Mouse (Mus musculus) liver, embryonic 14.5 days (tissue): ENCODE measurements around the gene Gtpbp10.

Source experiments
- CTCF ChIP-seq: IDR thresholded peaks from 2 replicates; pipeline ENCODE4 v1.5.1; 2016; ENCODE audit warnings: antibody characterized with exemption, low read depth, control low read depth
- EP300 ChIP-seq: IDR thresholded peaks from 2 replicates; pipeline ENCODE4 v1.6.1; 2016; ENCODE audit warnings: antibody characterized with exemption, low read depth

- TF ChIP-seq CTCF: no peak
- no peak for TF ChIP-seq EP300
Observed at GRCm38 (mm10) chr5:5508231-5508630, 51.1 kb downstream of the Gtpbp10 start.
